Mouse (Mus musculus) embryo, embryonic 11.5 days (tissue): ENCODE results near the gene Car6.
A peak's percentile ranks its signal among the peaks of the same experiment; 100 is the strongest.

ENCODE experiments used
- DNase-seq: peaks from one replicate; pipeline ENCODE4 v3.0.0-alpha.2; 2012; ENCODE audit warnings: low read depth, low spot score

Gene Car6

GRCm38 (mm10) chr4:150201232-150201631 lies at the start of gene Car6:
Gene Car6, minus strand, starts transcription at chr4:150201332.
- DNase-seq: no peak

- no peak for DNase-seq
These were observed 48.7 kb upstream of the Car6 start for GRCm38 (mm10) chr4:150249731-150250270.

- no peak for DNase-seq
These were observed 47.8 kb upstream of the Car6 start for GRCm38 (mm10) chr4:150248917-150249316.

GRCm38 (mm10) chr4:150248009-150248408 lies 46.9 kb upstream of the Car6 start:
- no peak for DNase-seq

GRCm38 (mm10) chr4:150245876-150246275 lies 44.7 kb upstream of the Car6 start:
- no peak for DNase-seq

- no peak for DNase-seq
These were observed 41.6 kb upstream of the Car6 start for GRCm38 (mm10) chr4:150242745-150243144.

GRCm38 (mm10) chr4:150241708-150242107 lies 40.6 kb upstream of the Car6 start:
- DNase-seq: no peak

GRCm38 (mm10) chr4:150240381-150240886 lies 39.3 kb upstream of the Car6 start:
- DNase-seq: no peak

GRCm38 (mm10) chr4:150239951-150240368 lies 38.8 kb upstream of the Car6 start:
- peak; percentile 91 for DNase-seq

- DNase-seq: no peak
These were observed 38.4 kb upstream of the Car6 start for GRCm38 (mm10) chr4:150239503-150239902.

GRCm38 (mm10) chr4:150239087-150239480 lies 38.0 kb upstream of the Car6 start:
- DNase-seq: no peak

- DNase-seq: no peak
These were observed 37.4 kb upstream of the Car6 start for GRCm38 (mm10) chr4:150238433-150239086.

GRCm38 (mm10) chr4:150237636-150238361 lies 36.7 kb upstream of the Car6 start:
- DNase-seq: no peak

- peak; percentile 100 for DNase-seq
These were observed 35.7 kb upstream of the Car6 start, which contains the start of gene Eno1 for GRCm38 (mm10) chr4:150236521-150237481. Gene Eno1, plus strand, starts transcription at chr4:150236721.

- no peak for DNase-seq
These were observed 34.9 kb upstream of the Car6 start for GRCm38 (mm10) chr4:150236031-150236430.

- no peak for DNase-seq
These were observed 34.5 kb upstream of the Car6 start for GRCm38 (mm10) chr4:150235585-150235984.

- no peak for DNase-seq
These were observed 33.6 kb upstream of the Car6 start for GRCm38 (mm10) chr4:150234599-150235327.

GRCm38 (mm10) chr4:150231871-150232270 lies 30.7 kb upstream of the Car6 start:
- DNase-seq: no peak

GRCm38 (mm10) chr4:150230460-150231407 lies 29.6 kb upstream of the Car6 start:
- DNase-seq: no peak
